Comparison of ENCODE assay signal across 7 mouse cellular contexts in the genomic region with DNA sequence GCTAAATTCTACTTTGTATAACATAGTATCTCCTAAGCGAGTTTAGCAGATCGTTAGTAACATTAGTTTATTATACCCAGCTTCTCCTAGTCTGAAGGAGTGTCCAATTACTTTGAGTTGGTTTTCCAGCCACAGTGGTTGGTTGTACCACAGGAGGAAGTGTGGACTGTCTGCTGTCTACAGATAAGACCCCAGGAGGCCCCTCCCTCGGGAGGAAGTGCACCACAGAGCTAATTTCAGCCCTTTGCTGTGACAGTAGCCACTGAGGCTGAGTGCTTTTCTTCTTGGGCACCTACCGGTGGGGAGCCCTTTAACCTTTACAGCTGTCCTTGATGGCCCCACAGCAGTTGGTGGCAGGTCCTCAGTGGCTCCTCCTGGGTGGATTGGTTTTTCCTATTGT. TPM values are rescaled to one million over a fixed set of nuclear protein-coding genes. Genes with fewer than 3 reads are reported as not detected.
DNase-seq lines count a peak whose midpoint lies in the region; ATAC-seq lines count a peak whose summit lies in the region.

No protein-coding gene starts in this region.

- H3K9me3 ChIP-seq in heart, embryonic 11.5 days (replicated peaks; ENCODE audit: control insufficient read depth, low read length) = no peaks in the 10 kb centered on the region
- H3K9me3 ChIP-seq in liver, embryonic 16.5 days (replicated peaks; ENCODE audit: control insufficient read depth, low read length) = no peaks in the 10 kb centered on the region

- H3K4me3 ChIP-seq in heart, embryonic 11.5 days (ENCODE audit: low read depth, low read length) = 0 out of 2 replicates have a peak overlapping the region, but pooled peaks have one; percentile 3
- H3K4me3 ChIP-seq in liver, embryonic 16.5 days (ENCODE audit: low read depth, low read length) = peak overlapping the region; percentile 48

- H3K27me3 ChIP-seq in heart, embryonic 11.5 days (ENCODE audit: control insufficient read depth, insufficient read depth, low read length) = no peaks in the 10 kb centered on the region
- H3K27me3 ChIP-seq in liver, embryonic 16.5 days (ENCODE audit: control insufficient read depth, insufficient read depth, low read depth, low read length) = no peaks in the 10 kb centered on the region

- H3K4me2 ChIP-seq in heart, embryonic 11.5 days = peak overlapping the region; percentile 51
- H3K4me2 ChIP-seq in liver, embryonic 16.5 days (ENCODE audit: low read depth, low read length) = peak overlapping the region; percentile 79

- ATAC-seq in CD4-positive, CD25-positive, alpha-beta regulatory T cell, adult 4 months = peak; percentile 32
- ATAC-seq in heart, embryonic 11.5 days (replicated peaks; ENCODE audit: insufficient number of reproducible peaks, low FRiP score, low TSS enrichment) = peak; percentile 87
- ATAC-seq in liver, embryonic 16.5 days (ENCODE audit: low read depth) = peak; percentile 83

- DNase-seq in 416B (ENCODE audit: low read depth) = peak; percentile 98
- DNase-seq in spleen, postnatal 36 days (ENCODE audit: low spot score in 2 of 2) = peak; percentile 75 to 82
- DNase-seq in gastrocnemius, postnatal 25 days = no peak
- no peak for DNase-seq in adrenal gland, postnatal 10 days

- 13% methylated on average over 4 of the region's 4 CpGs for WGBS in heart, embryonic 11.5 days (ENCODE audit: insufficient replicate concordance)
- 13% methylated on average over 4 of the region's 4 CpGs for WGBS in liver, embryonic 16.5 days (ENCODE audit: insufficient replicate concordance)

- H3K4me1 ChIP-seq in heart, embryonic 11.5 days (ENCODE audit: control insufficient read depth, insufficient read depth, low read length) = peaks cover 62% of the 10 kb centered on the region
- H3K4me1 ChIP-seq in liver, embryonic 16.5 days (ENCODE audit: control insufficient read depth, low read depth, low read length) = peaks cover 89% of the 10 kb centered on the region

- no peaks in the 10 kb centered on the region for H3K36me3 ChIP-seq in heart, embryonic 11.5 days (ENCODE audit: control insufficient read depth, insufficient read depth, low read length)
- no peaks in the 10 kb centered on the region for H3K36me3 ChIP-seq in liver, embryonic 16.5 days (ENCODE audit: control insufficient read depth, insufficient read depth)

- H3K9ac ChIP-seq in heart, embryonic 11.5 days (ENCODE audit: low read depth, low read length) = peak overlapping the region; percentile 39; the same call in 1 of the 2 replicates
- H3K9ac ChIP-seq in liver, embryonic 16.5 days (ENCODE audit: low read depth, low read length) = peak overlapping the region; percentile 60

- H3K27ac ChIP-seq in heart, embryonic 11.5 days (ENCODE audit: low read depth, low read length) = peak overlapping the region; percentile 75
- H3K27ac ChIP-seq in liver, embryonic 16.5 days (ENCODE audit: low read length) = peak overlapping the region; percentile 86

RNA-seq across cellular contexts. Expression of gene Ccdc12, which starts 9.6 kb away (rescaled TPM):
- 100 to 1,000 TPM; 225 to 243 TPM for polyA plus RNA-seq in CD4-positive, CD25-positive, alpha-beta regulatory T cell, adult 4 months (2017; shearing (Covaris generic))
- 135 and 149 TPM in 2 replicates for polyA plus RNA-seq in heart, embryonic 11.5 days (2014; fragmentation: Nextera tagmentation; extraction: Ambion mirVana)
- polyA plus RNA-seq in liver, embryonic 16.5 days (2015; fragmentation: Nextera tagmentation; extraction: Ambion mirVana) = 59.5 and 60.5 TPM in 2 replicates
- total RNA-seq in gastrocnemius, postnatal 25 days (2021) = 10 to 100 TPM; 46.9 to 47.1 TPM
- 10 to 100 TPM; 64.3 to 66.0 TPM for total RNA-seq in adrenal gland, postnatal 10 days (2021)

RNA-seq across cellular contexts. Expression of gene Nbeal2, which starts 12.0 kb away (rescaled TPM):
- polyA plus RNA-seq in CD4-positive, CD25-positive, alpha-beta regulatory T cell, adult 4 months (2017; shearing (Covaris generic)) = 10 to 100 TPM; 20.1 to 20.5 TPM
- 1.4 and 1.6 TPM in 2 replicates for polyA plus RNA-seq in heart, embryonic 11.5 days (2014; fragmentation: Nextera tagmentation; extraction: Ambion mirVana)
- polyA plus RNA-seq in liver, embryonic 16.5 days (2015; fragmentation: Nextera tagmentation; extraction: Ambion mirVana) = 1.7 and 2.8 TPM in 2 replicates
- total RNA-seq in gastrocnemius, postnatal 25 days (2021) = 1 to 10 TPM; 2.9 to 3.2 TPM
- 10 to 100 TPM in 1 of 2 experiments, 1 to 10 TPM in 1; 8.2 to 12.0 TPM for total RNA-seq in adrenal gland, postnatal 10 days (2021)

RNA-seq across cellular contexts. Expression of gene Nradd, which starts 41.7 kb away (rescaled TPM):
- polyA plus RNA-seq in CD4-positive, CD25-positive, alpha-beta regulatory T cell, adult 4 months (2017; shearing (Covaris generic)) = 1 to 10 TPM; 5.5 to 8.2 TPM
- polyA plus RNA-seq in heart, embryonic 11.5 days (2014; fragmentation: Nextera tagmentation; extraction: Ambion mirVana) = 12.6 and 19.1 TPM in 2 replicates
- polyA plus RNA-seq in liver, embryonic 16.5 days (2015; fragmentation: Nextera tagmentation; extraction: Ambion mirVana) = 1.4 and 1.9 TPM in 2 replicates
- under 1 TPM; 0.80 to 0.87 TPM for total RNA-seq in gastrocnemius, postnatal 25 days (2021)
- total RNA-seq in adrenal gland, postnatal 10 days (2021) = 1 to 10 TPM; 7.7 to 9.8 TPM

Comparison
In these comparisons a context has a peak if more than half of its experiments do, and no peak if none do; other contexts are left out.
1. DNase-seq: peak in 416B (single experiment) and spleen, postnatal 36 days (2 of 2); none in gastrocnemius, postnatal 25 days (single experiment) and adrenal gland, postnatal 10 days (single experiment).
2. ATAC-seq: peak in every context shown above with its lines; median percentile 87 in heart, embryonic 11.5 days; 83 in liver, embryonic 16.5 days; 32 in CD4-positive, CD25-positive, alpha-beta regulatory T cell, adult 4 months.